Mouse (Mus musculus): ENCODE measurements around the gene 4933402N22Rik. TPM values are rescaled to one million over a fixed set of nuclear protein-coding genes. Genes with fewer than 3 reads are reported as not detected.

4933402N22Rik gene
- total RNA-seq (2023), result not detected in 4 replicates

GRCm38 (mm10) chr5:11917743-11918142 lies at the start of gene 4933402N22Rik:
4933402N22Rik (plus strand) TSS chr5:11918043.

Other genes with a start within 250 kb of the 4933402N22Rik start
- gene Gm8922, start 236.1 kb upstream of the 4933402N22Rik start, total RNA-seq (2023), result not detected in 4 replicates
- not detected in 4 replicates for gene Gm8926, start 147.5 kb upstream of the 4933402N22Rik start, total RNA-seq (2023)
- gene Gm6465, start 72.5 kb upstream of the 4933402N22Rik start, total RNA-seq (2023), result not detected in 4 replicates

Measured in B cell, adult 62 days (primary cell).